Mouse (Mus musculus): ENCODE data around the gene Tmsb10.

- TF ChIP-seq POLR2A (IDR thresholded peaks at IDR 0.05; ENCODE audit: borderline replicate concordance, insufficient read depth, low read length): no peak
- TF ChIP-seq CTCF (IDR thresholded peaks at IDR 0.05; ENCODE audit: borderline replicate concordance, insufficient read depth, low read depth, low read length): no peak
These were observed 23.3 kb upstream of the Tmsb10 start for GRCm38 (mm10) chr6:72981851-72982250.
